Mouse (Mus musculus) cortical plate, adult 2 months (tissue): ENCODE measurements around the gene Tbc1d9. TPM values are rescaled to one million over a fixed set of nuclear protein-coding genes. Genes with fewer than 3 reads are reported as not detected.

ENCODE experiments used
- H3K27ac ChIP-seq: fragments of 200-500 bp; 2 replicates; pipeline ENCODE4 v1.5.1; 2012; ENCODE audit warnings: low read length, control low read depth, inconsistent platforms; ENCODE audit not compliant: insufficient read depth
- H3K4me1 ChIP-seq: fragments of 200-500 bp; 2 replicates; pipeline ENCODE4 v1.6.1; 2011; ENCODE audit warnings: low read length; ENCODE audit not compliant: control insufficient read depth, insufficient read depth
- H3K4me3 ChIP-seq: fragments of 200-500 bp; 2 replicates; pipeline ENCODE4 v1.5.1; 2011; ENCODE audit warnings: mild to moderate bottlenecking, low read length, control low read depth; ENCODE audit not compliant: insufficient read depth
- CTCF ChIP-seq: fragments of 200-500 bp; IDR thresholded peaks from 2 replicates; pipeline ENCODE4 v1.5.1; 2011; ENCODE audit warnings: mild to moderate bottlenecking, control low read depth, low read length; ENCODE audit not compliant: insufficient read depth; ENCODE audit errors: extremely low read depth
- POLR2A ChIP-seq: fragments of 200-500 bp; IDR thresholded peaks from 2 replicates; pipeline ENCODE4 v1.6.1; 2011; ENCODE audit warnings: mild to moderate bottlenecking, low read length, control low read depth; ENCODE audit not compliant: insufficient read depth; ENCODE audit errors: extremely low read depth
- polyA plus RNA-seq: library from polyadenylated mRNA; depleted of rRNA; stranded (reverse); fragments of >200 nt; gene quantifications from 2 replicates; pipeline ENCODE4 v1.2.3, GENCODE M21; 2012

The Tbc1d9 gene
- polyA plus RNA-seq, 1 experiment, result 49.2 TPM

DNA sequence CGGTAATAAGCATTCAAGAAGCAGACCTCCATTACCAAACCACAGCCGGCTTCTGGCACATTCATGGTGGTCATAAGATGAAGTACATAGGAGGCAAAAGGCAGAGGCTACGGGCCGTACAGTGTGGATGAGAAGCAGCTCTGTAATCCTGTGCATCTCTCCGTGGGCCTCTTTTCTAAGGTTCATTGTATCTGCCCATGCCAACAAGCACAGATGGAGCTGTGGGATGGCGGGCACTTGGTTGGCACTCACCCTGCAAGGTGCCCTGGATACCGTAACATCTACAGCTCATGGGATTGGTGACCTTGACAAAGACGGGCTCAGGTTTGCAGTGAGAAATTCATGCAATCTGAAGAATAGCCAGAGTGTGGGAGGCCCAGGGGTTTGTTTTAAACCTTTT, 54.2 kb downstream of the Tbc1d9 start:
- no peak overlapping the region for H3K4me3 ChIP-seq
- H3K4me1 ChIP-seq, result peaks cover 8% of the 10 kb centered on the region
- TF ChIP-seq POLR2A (no peak), CTCF (no peak)
- no peak overlapping the region for H3K27ac ChIP-seq

DNA sequence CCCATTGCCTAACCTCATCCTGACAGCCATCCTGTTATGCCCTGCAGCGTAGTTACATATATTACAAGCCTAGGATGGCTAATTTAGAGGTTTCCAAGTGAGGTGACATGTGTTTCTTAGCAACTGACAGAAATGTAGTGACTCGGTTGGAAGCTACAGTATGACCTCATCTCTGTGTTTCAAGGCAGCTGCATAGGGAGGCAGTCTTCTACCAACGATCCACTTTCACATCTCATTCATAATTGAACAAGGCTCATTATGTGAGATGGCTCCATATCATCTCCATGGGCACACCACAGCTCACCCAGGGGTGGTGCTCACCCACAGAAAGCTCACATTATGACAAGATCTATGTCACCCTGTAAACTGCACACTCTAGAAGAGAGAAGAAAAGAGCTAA, 55.6 kb downstream of the Tbc1d9 start:
- Histone ChIP-seq H3K4me3 (no peak overlapping the region), H3K4me1 (peaks cover 8% of the 10 kb centered on the region), H3K27ac (no peak overlapping the region)
- TF ChIP-seq CTCF, result no peak
- TF ChIP-seq POLR2A, result no peak

GRCm38 (mm10) chr8:83224754-83225416, 59.7 kb downstream of the Tbc1d9 start:
- peaks cover 5% of the 10 kb centered on the region for H3K4me1 ChIP-seq
- no peak overlapping the region for H3K4me3 ChIP-seq
- TF ChIP-seq POLR2A (no peak), CTCF (no peak)
- H3K27ac ChIP-seq, result no peak overlapping the region

DNA sequence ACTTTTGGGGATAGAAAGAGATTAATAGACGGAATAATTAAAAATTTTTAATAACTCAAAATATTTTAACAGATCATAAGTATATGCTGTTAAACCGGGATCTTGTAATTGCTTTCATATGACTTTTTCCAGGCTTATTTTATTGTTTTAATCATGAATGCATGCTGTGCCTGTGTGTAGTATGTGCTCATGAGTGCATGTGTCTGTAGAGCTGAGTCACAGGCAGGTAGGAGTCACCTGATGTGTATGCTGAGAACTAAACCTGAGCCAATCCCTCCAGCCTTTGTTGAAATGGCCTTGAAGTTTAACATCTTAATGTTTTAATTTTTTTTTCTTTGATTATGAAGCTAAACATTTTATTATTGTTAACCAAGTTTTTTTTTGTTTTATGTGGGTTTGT, 60.4 kb downstream of the Tbc1d9 start:
- Histone ChIP-seq H3K4me1 (peaks cover 3% of the 10 kb centered on the region), H3K27ac (no peak overlapping the region)
- TF ChIP-seq POLR2A, result no peak
- no peak for TF ChIP-seq CTCF

DNA sequence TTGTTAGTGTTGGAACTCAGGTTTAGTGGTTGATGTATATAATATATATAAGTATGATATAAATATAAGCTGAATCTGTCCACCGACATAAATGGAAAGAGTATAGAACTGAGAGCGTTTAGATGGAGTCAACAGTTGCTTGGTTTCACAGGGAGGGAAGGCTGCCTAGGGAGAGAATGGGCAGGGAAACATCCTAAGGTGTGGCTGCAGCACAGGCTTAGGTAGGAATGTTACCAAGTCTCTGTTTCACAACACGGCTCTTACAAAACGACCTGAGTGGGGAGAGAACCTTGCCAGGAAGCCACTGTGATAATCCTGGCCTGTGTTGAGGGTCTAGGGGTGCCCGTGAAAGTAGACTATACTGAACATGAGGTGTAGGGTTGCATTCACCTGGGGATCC, 62.2 kb downstream of the Tbc1d9 start:
- TF ChIP-seq CTCF (no peak), POLR2A (no peak)

More for the DNA sequence above, 60.4 kb downstream of the Tbc1d9 start:
- H3K4me3 ChIP-seq, result no peak overlapping the region

GRCm38 (mm10) chr8:83233099-83233498, 67.9 kb downstream of the Tbc1d9 start:
- TF ChIP-seq POLR2A (no peak), CTCF (no peak)
- Histone ChIP-seq H3K27ac (no peak overlapping the region), H3K4me1 (no peaks in the 10 kb centered on the region), H3K4me3 (no peak overlapping the region)

More for the DNA sequence above, 62.2 kb downstream of the Tbc1d9 start:
- no peaks in the 10 kb centered on the region for H3K4me1 ChIP-seq
- no peak overlapping the region for H3K4me3 ChIP-seq
- H3K27ac ChIP-seq, result no peak overlapping the region

- TF ChIP-seq CTCF (no peak), POLR2A (no peak)
- Histone ChIP-seq H3K4me1 (peaks cover 3% of the 10 kb centered on the region), H3K4me3 (no peak overlapping the region), H3K27ac (no peak overlapping the region)
Measured at GRCm38 (mm10) chr8:83239341-83239740, 74.2 kb downstream of the Tbc1d9 start.

DNA sequence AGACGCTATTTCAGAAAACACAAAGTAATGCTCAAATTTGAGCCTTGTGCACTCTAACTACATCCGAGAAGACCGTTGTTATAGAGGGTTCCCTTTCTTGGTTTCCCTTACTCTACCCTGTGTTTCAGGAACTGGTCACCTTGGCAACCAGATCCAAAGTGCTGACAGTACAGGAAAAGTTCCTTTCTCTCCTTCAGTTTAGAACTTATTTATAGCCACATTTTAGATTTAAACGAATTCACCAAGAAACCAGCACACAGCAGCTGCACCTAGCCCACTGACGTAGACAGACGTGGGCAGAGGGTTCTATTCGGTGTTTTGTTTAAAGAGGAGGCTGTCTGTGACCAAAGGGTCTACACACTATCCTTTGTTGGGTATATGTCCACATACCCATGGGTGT, 79.0 kb downstream of the Tbc1d9 start:
- Histone ChIP-seq H3K4me3 (no peak overlapping the region), H3K27ac (no peak overlapping the region), H3K4me1 (peaks cover 7% of the 10 kb centered on the region)
- no peak for TF ChIP-seq CTCF

- Histone ChIP-seq H3K4me3 (no peak overlapping the region), H3K4me1 (no peaks in the 10 kb centered on the region), H3K27ac (no peak overlapping the region)
- no peak for TF ChIP-seq POLR2A
- TF ChIP-seq CTCF, result no peak
Measured at GRCm38 (mm10) chr8:83250858-83251257, 85.7 kb downstream of the Tbc1d9 start.

GRCm38 (mm10) chr8:83251362-83252246, 86.5 kb downstream of the Tbc1d9 start:
- Histone ChIP-seq H3K4me1 (no peaks in the 10 kb centered on the region), H3K27ac (no peak overlapping the region)

More at GRCm38 (mm10) chr8:83251362-83252246, 86.5 kb downstream of the Tbc1d9 start:
- no peak overlapping the region for H3K4me3 ChIP-seq
- TF ChIP-seq CTCF, result no peak
- TF ChIP-seq POLR2A, result no peak
